Mouse (Mus musculus): ENCODE measurements at regions not wholly inside any gene's neighbourhood (a gene's known extent, or its start where the extent isn't known, plus 50 kb on each side); places are given as distances from the start of the nearest gene placed in this dataset.
A peak's percentile ranks its signal among the peaks of the same experiment; 100 is the strongest.
"Not testable (repeated sequence)": the region's sequence is repeated elsewhere in the genome, so short reads cannot be mapped to it uniquely, and the experiment has no call there.

- DNase-seq (ENCODE audit: low spot score in 2 of 2), result no peak
These were observed 544.0 kb downstream of the Zfp704 start for GRCm38 (mm10) chr3:9065892-9066291.

GRCm38 (mm10) chr3:9064266-9065031, 545.4 kb downstream of the Zfp704 start:
- DNase-seq (ENCODE audit: low spot score in 2 of 2), result peak; percentile 30 to 38

GRCm38 (mm10) chr3:9063662-9064061, 546.2 kb downstream of the Zfp704 start:
- no peak for DNase-seq (ENCODE audit: low spot score in 2 of 2)

DNA sequence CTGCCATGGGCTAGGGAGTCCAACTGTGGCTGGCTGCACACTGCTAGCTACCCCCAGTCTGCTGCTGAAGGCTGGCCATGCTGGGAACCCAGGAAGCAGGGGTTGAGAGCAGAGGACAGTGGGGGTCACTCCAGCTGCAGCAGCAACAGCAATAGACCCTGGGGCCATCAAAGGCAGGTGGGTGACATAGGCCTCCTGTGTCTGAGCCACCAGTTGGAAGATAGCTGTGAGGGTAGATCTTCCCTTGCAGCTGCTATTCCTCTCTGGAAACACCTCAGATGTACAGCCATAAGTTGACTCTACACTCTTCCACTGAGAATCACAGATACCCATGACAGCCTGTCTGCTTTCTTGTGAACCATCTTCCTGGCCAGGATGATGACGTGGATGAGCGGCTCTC, 548.5 kb downstream of the Zfp704 start:
- DNase-seq (ENCODE audit: low spot score in 2 of 2), result no peak

DNA sequence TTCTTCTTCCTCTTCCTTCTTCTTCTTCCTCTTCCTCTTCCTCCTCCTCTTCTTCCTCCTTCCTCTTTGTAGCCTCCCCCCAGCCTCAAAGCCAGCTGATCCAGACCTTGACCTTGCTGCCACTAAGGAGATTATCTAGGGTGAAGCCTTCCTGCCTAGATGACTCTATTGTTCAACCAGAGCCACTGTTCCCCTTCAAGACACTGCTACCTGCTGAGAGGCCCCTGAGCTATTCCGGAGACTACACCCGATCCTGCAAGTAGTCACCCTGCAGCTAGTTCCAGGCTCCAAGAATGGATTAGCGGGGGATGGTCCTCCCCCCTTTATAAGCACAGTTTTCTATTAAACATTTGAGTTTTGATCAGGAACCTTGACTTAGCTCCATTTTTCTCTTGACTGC, 552.2 kb downstream of the Zfp704 start:
- DNase-seq (ENCODE audit: low spot score in 2 of 2), result not testable (repeated sequence)

DNA sequence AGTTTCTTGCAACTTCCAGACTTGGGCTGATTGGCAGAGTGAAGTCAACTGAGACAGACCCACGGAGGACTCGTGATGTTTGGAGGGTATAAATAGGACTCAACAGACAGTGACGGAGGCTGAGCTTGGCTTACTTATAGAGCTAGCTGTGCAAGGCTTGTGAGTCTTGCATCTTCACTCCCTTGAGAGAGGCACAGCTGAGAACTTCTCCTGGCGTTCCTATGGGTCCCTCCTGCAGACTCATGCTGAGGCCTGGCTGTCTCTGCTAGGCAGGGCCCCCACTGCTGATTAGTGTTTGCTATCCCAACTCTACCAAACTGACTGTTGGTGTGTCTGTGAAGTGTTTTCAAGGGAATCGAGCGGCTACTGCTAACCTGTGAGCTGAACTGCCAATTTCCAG, 553.0 kb downstream of the Zfp704 start:
- DNase-seq (ENCODE audit: low spot score in 2 of 2), result no peak

DNA sequence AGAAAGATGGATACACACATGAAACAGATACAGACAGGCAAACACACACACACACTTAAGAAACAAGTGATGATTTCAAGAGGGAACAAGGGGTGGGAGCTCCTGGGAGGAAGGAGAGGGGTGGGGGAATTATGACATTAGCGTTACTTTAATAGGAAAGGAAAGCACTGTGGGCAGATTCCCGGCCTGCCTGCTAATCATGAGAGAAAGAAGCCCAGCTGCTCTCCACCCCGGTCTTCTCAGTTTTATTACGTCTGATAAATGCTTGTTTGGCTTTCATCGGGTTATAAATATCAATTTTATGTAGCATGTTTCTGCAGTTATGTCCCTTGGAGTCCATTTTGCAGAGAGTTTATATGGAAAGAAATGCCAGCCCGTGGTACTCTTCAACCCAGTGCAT, 554.1 kb downstream of the Zfp704 start:
- DNase-seq (ENCODE audit: low spot score in 2 of 2), result no peak
